Mouse (Mus musculus) frontal cortex, postnatal 36 days (tissue): Measurements from ENCODE around the gene Pam.

Experiments used
- DNase-seq, 2 experiments: peaks; one replicate each; pipeline ENCODE4 v3.0.0; 2022; ENCODE audit warnings: low spot score in 2 of 2

Pam gene

GRCm38 (mm10) chr1:97915726-97916125 is 179.7 kb downstream of the Pam start:
- DNase-seq, result no peak

- DNase-seq, result no peak
These were observed 184.6 kb downstream of the Pam start for GRCm38 (mm10) chr1:97910874-97911273.

GRCm38 (mm10) chr1:97909561-97909960 is 185.9 kb downstream of the Pam start:
- DNase-seq, result no peak

- DNase-seq, result no peak
These were observed 186.7 kb downstream of the Pam start for GRCm38 (mm10) chr1:97908736-97909135.

- DNase-seq, result no peak
These were observed 191.5 kb downstream of the Pam start for GRCm38 (mm10) chr1:97903912-97904460.

GRCm38 (mm10) chr1:97902830-97903229 is 192.6 kb downstream of the Pam start:
- no peak for DNase-seq

- no peak for DNase-seq
These were observed 194.8 kb downstream of the Pam start for GRCm38 (mm10) chr1:97900559-97901153.

GRCm38 (mm10) chr1:97887511-97887910 is 207.9 kb downstream of the Pam start:
- peak in 1 of 2 experiments; percentile 19 for DNase-seq

- no peak for DNase-seq
These were observed 211.9 kb downstream of the Pam start for GRCm38 (mm10) chr1:97883498-97883897.

GRCm38 (mm10) chr1:97877037-97877436 is 218.4 kb downstream of the Pam start:
- DNase-seq, result no peak

- no peak for DNase-seq
These were observed 221.9 kb downstream of the Pam start for GRCm38 (mm10) chr1:97873490-97874054.

GRCm38 (mm10) chr1:97872493-97872892 is 223.0 kb downstream of the Pam start:
- DNase-seq, result no peak

- no peak for DNase-seq
These were observed 223.4 kb downstream of the Pam start for GRCm38 (mm10) chr1:97872072-97872471.

GRCm38 (mm10) chr1:97864135-97864534 is 231.3 kb downstream of the Pam start:
- DNase-seq, result no peak

- peak; percentile 77 to 95 for DNase-seq
These were observed 232.3 kb downstream of the Pam start for GRCm38 (mm10) chr1:97863140-97863539.

- no peak for DNase-seq
These were observed 232.7 kb downstream of the Pam start for GRCm38 (mm10) chr1:97862734-97863133.

- peak in 1 of 2 experiments; percentile 31 for DNase-seq
These were observed 241.2 kb downstream of the Pam start for GRCm38 (mm10) chr1:97854256-97854655.

GRCm38 (mm10) chr1:97851601-97852175 is 243.8 kb downstream of the Pam start:
- no peak for DNase-seq

GRCm38 (mm10) chr1:97848601-97849241 is 246.7 kb downstream of the Pam start:
- no peak for DNase-seq

- DNase-seq, result no peak
These were observed 252.0 kb downstream of the Pam start for GRCm38 (mm10) chr1:97843220-97843992.

- DNase-seq, result no peak
These were observed 261.1 kb downstream of the Pam start for GRCm38 (mm10) chr1:97834354-97834822.
